In the genomic region with DNA sequence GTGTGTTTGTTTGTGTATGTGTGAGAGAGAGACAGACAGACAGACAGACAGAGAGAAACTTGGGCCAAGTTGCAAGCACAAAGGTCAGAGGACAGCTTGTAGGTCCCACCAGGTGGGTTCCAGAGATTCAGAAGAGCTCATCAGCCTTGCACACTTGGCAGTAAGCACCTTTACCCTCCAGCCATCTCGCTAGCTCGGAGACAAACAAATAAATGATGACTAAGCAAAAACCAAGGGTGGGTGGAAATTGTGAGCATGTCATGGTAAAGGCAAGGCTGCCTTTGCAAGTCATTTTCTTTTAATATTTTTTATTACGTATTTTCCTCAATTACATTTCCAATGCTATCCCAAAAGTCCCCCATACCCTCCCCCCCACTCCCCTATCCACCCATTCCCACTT, we compare ENCODE assay signal across 1 mouse cellular context.
TF ChIP-seq lines count a peak whose summit lies in the region.

No protein-coding gene starts in this region.

TF ChIP-seq in CH12.LX, 34 proteins besides CTCF, POLR2A, EP300 and RAD21 (continued from another document):
- no peak for TF ChIP-seq KAT2A (IDR thresholded peaks at IDR 0.05; ENCODE audit: insufficient replicate concordance, low read length)
- TF ChIP-seq MAFK (IDR thresholded peaks at IDR 0.05; ENCODE audit: insufficient replicate concordance, low read length) = peak; percentile 87
- no peak for TF ChIP-seq GABPA (IDR thresholded peaks at IDR 0.05; ENCODE audit: insufficient replicate concordance, low read depth, low read length)
- no peak for TF ChIP-seq JUN (IDR thresholded peaks at IDR 0.05; ENCODE audit: insufficient read depth, low read depth, low read length)
